Mouse (Mus musculus): Measurements from ENCODE around the gene Slc1a2. TPM values are rescaled to one million over a fixed set of nuclear protein-coding genes. Genes with fewer than 3 reads are reported as not detected.
A peak's percentile ranks its signal among the peaks of the same experiment; 100 is the strongest.

Slc1a2 gene
- polyA plus RNA-seq, 1 experiment: 1.5 TPM

DNA sequence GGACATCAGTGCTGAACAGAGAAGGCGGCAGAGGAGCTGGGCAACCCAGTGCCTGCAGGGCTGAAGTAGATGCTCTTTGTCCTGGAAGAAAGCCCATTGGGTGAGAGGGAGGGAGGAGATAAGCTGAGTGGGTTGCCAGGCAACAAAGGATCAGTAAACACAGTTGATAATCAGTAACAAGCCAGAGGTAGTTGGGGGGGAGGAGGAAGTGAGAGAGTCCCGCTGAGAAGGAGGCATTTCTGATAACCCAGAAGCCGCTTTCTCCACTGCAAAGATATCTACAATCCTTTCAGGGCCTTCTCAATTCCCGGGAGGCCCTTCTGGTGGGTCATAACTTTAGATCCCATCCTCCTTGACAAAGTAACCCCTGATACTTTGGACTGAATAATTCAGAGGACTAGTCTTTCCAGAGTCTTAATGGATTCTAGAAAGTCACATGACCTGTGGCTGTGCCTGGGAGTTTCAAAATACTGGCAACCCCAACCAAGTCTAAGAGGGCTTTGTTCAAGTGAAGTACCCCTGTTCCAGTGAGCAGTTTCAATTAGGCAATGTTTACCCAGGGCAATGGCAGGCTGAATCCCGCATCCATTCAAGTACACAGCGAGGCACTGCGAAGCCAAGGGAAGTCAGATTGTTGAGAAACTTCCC lies 86.9 kb downstream of the Slc1a2 start:
- TF ChIP-seq POLR2A (IDR thresholded peaks at IDR 0.05; ENCODE audit: borderline replicate concordance, extremely low read depth, low read depth, low read length): no peak
- DNase-seq: peak; percentile 68
- no peak overlapping the region for H3K4me3 ChIP-seq (replicated peaks; ENCODE audit: extremely low read depth, low read depth, low read length)
- H3K4me1 ChIP-seq (ENCODE audit: control insufficient read depth, insufficient read depth, low read length): peaks cover 6% of the 10 kb centered on the region
- 28% methylated on average over 7 of the region's 7 CpGs for WGBS

DNA sequence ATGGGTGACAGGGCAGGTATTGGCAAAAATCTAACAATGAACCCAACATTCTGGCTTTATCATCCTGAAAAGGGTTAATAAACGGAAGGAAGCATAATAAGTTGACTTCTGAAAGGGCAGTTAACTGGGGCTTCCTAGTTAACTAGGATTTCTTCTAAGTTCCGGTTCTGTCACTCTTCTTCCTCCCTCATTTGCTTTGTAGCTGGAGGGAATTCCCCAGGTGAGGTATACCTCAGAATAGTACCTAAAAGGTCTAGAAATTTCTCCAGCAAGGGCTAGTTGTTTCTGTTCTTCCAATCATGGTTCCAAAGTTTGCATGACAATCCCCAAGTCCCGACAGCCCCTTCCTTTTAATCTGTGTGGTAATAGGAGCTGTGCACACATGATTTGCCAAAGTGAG lies 89.3 kb downstream of the Slc1a2 start:
- no peak for DNase-seq
- 72% methylated on average over 3 of the region's 3 CpGs for WGBS
- TF ChIP-seq CTCF (IDR thresholded peaks at IDR 0.05; ENCODE audit: insufficient read depth, low read length) (no peak), POLR2A (IDR thresholded peaks at IDR 0.05; ENCODE audit: borderline replicate concordance, extremely low read depth, low read depth, low read length) (no peak)
- Histone ChIP-seq H3K4me3 (replicated peaks; ENCODE audit: extremely low read depth, low read depth, low read length) (no peak overlapping the region), H3K4me1 (ENCODE audit: control insufficient read depth, insufficient read depth, low read length) (peaks cover 6% of the 10 kb centered on the region)

DNA sequence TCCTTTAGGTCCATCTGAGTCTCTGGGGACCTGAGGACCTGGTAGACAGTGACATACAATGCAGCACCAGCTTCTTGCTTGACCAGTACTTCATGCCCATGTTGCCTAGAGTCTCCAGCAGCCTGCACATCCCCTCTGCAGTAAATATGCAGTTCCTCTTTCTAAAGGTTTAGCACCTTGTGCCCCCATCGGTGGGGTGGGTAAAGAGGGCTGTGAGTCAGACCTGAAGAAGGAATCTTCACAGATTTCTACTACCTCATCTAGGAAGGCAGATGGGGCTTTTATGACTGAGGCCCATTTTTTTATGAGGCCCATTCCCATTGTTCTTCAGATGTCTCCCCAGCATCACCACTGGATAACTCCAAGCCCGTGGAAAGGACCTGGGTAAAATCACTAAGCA lies 91.5 kb downstream of the Slc1a2 start:
- WGBS: 67% methylated on average over 2 of the region's 2 CpGs
- no peak for DNase-seq
- no peak for TF ChIP-seq CTCF (IDR thresholded peaks at IDR 0.05; ENCODE audit: insufficient read depth, low read length)
- TF ChIP-seq POLR2A (IDR thresholded peaks at IDR 0.05; ENCODE audit: borderline replicate concordance, extremely low read depth, low read depth, low read length): no peak
- H3K4me1 ChIP-seq (ENCODE audit: control insufficient read depth, insufficient read depth, low read length): no peaks in the 10 kb centered on the region
- H3K4me3 ChIP-seq (replicated peaks; ENCODE audit: extremely low read depth, low read depth, low read length): no peak overlapping the region

DNA sequence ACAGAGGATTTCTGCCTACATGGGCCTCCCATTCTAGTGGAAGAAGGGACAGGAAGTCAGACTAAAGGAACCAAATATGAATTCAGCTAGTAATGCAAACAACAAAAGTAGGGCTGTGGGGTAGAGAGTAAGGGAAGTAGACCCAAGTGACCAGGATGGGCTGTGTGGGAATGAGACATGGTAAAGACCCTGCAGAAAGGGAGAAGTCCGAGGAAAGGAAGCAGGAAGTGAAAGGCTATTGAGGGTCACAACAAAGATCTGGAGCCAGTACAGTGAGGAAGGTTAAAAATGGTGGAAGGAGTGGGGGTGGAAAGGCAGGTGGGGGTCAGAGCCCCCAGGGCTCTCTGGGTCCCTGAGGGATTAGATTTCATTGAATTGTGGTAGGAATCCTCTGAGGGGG lies 93.4 kb downstream of the Slc1a2 start:
- WGBS: 63% methylated on average over 1 of the region's 1 CpGs
- H3K4me1 ChIP-seq (ENCODE audit: control insufficient read depth, insufficient read depth, low read length): no peaks in the 10 kb centered on the region
- TF ChIP-seq POLR2A (IDR thresholded peaks at IDR 0.05; ENCODE audit: borderline replicate concordance, extremely low read depth, low read depth, low read length) (no peak), CTCF (IDR thresholded peaks at IDR 0.05; ENCODE audit: insufficient read depth, low read length) (no peak)
- DNase-seq: no peak
- H3K4me3 ChIP-seq (replicated peaks; ENCODE audit: extremely low read depth, low read depth, low read length): no peak overlapping the region

DNA sequence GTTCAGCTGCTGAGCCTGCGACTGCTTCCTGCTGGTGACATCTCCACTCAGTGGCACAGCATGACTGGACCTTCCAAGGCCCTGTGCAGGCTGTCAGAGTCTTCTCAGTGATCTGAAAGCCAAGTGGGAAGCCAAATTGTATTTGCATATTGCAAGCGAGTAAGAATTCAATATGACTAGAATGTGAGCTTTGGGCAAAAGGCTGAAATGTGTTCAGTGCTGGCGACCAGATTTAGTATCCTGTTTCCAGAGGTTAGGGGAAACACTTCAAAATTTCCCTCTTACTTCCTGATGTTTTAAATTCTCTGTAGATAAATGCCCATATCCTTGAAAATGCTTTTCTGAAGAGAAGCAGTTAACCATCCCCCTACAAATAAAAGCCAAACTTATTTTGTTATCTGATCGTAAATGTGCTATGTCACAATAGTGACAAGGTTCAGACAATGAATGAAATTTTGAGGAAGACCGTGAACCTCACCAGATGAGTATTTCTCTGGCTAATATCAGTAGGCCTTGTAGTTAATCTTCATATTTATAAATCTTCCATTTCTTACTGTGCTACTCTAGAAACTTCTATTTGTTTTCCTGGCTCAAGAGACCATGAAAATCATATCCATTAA lies 98.9 kb downstream of the Slc1a2 start:
- Histone ChIP-seq H3K4me1 (ENCODE audit: control insufficient read depth, insufficient read depth, low read length) (no peaks in the 10 kb centered on the region; the same call in 1 of the 2 replicates), H3K4me3 (replicated peaks; ENCODE audit: extremely low read depth, low read depth, low read length) (no peak overlapping the region)
- TF ChIP-seq POLR2A (IDR thresholded peaks at IDR 0.05; ENCODE audit: borderline replicate concordance, extremely low read depth, low read depth, low read length) (no peak), CTCF (IDR thresholded peaks at IDR 0.05; ENCODE audit: insufficient read depth, low read length) (no peak)
- WGBS: 73% methylated on average over 5 of the region's 5 CpGs
- DNase-seq: no peak

DNA sequence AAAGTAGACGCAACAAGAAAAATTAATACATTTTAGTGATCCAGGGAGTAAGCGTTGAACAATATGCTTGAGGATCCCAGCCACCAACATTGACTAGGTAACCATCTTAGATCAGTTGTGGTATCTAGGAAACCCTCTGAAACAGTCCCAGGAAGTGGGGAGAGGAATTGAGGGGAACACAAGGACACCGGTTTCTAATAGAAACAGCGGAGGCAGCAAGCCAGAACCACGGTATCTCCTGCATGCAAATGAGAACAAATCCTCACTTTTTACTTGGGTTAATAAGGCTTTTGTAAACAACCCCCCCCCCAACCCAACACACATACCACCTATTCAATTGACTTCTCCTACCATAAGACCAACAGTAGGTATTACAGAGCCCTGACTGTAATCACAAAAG lies 101.0 kb downstream of the Slc1a2 start:
- no peak for DNase-seq
- H3K4me3 ChIP-seq (replicated peaks; ENCODE audit: extremely low read depth, low read depth, low read length): no peak overlapping the region
- no peak for TF ChIP-seq CTCF (IDR thresholded peaks at IDR 0.05; ENCODE audit: insufficient read depth, low read length)
- TF ChIP-seq POLR2A (IDR thresholded peaks at IDR 0.05; ENCODE audit: borderline replicate concordance, extremely low read depth, low read depth, low read length): no peak
- 95% methylated on average over 5 of the region's 5 CpGs for WGBS
- H3K4me1 ChIP-seq (ENCODE audit: control insufficient read depth, insufficient read depth, low read length): peaks cover 8% of the 10 kb centered on the region

DNA sequence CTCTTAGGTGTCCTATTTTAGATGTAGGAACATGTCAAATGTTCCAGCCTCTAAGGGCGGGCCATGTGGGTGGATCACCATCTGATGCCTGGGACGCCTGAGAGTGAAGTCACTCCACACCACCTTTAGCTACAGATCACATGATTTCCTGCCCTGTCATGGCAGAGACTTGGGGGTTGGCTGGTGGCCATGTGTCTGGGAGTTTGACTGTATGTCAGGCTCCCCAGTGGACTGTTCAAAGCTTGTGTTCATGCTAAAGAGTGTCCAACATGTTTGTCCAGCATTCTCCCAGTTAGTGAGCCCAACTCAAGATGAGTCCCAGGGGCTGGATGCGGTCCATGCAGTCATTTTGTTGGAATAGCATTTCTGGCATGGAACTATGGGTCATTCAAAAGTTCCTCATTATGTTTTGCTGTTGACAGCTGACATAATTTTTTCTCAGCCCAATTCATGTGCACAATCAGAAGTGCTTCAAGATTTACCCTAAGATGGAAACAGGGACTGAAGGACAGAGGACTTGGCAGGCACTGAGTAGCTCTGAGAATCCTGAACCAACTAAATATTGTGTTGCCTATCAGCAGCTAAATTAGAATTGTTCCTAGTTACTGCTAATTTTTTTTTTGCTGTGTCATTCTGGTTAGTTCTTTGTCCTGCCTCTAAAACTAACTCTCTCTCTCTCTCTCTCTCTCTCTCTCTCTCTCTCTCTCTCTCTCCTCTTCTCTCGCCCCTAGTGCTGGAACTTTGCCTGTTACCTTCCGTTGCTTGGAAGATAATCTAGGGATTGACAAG lies 102.0 kb downstream of the Slc1a2 start:
- 64% methylated on average over 5 of the region's 5 CpGs for WGBS
- no peak for DNase-seq

DNA sequence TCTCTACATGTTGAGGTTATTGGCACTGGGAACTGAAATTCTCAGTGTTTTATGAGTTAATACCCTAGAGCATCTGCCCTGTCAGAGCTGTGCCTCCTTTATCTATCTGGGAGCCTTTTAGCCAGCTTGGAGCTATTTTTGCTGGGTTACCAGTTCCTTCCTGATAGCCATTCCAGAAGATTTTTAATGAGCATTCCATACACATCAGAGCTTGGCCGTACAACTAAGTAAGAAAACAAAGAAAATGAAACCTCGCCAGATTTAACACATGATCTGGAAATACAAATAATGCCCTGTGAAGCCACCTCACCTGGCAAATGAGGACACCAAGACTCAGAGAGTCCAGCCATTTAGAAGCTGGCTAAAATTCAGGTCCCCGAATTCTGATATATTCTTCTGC lies 104.7 kb downstream of the Slc1a2 start:
- TF ChIP-seq CTCF (IDR thresholded peaks at IDR 0.05; ENCODE audit: insufficient read depth, low read length) (no peak), POLR2A (IDR thresholded peaks at IDR 0.05; ENCODE audit: borderline replicate concordance, extremely low read depth, low read depth, low read length) (no peak)
- DNase-seq: no peak
- Histone ChIP-seq H3K4me1 (ENCODE audit: control insufficient read depth, insufficient read depth, low read length) (peaks cover 8% of the 10 kb centered on the region), H3K4me3 (replicated peaks; ENCODE audit: extremely low read depth, low read depth, low read length) (no peak overlapping the region)
- 53% methylated on average over 3 of the region's 3 CpGs for WGBS

More for the DNA sequence above, 102.0 kb downstream of the Slc1a2 start:
- H3K4me1 ChIP-seq (ENCODE audit: control insufficient read depth, insufficient read depth, low read length): peaks cover 8% of the 10 kb centered on the region
- no peak for TF ChIP-seq POLR2A (IDR thresholded peaks at IDR 0.05; ENCODE audit: borderline replicate concordance, extremely low read depth, low read depth, low read length)
- no peak for TF ChIP-seq CTCF (IDR thresholded peaks at IDR 0.05; ENCODE audit: insufficient read depth, low read length)
- no peak overlapping the region for H3K4me3 ChIP-seq (replicated peaks; ENCODE audit: extremely low read depth, low read depth, low read length)

DNA sequence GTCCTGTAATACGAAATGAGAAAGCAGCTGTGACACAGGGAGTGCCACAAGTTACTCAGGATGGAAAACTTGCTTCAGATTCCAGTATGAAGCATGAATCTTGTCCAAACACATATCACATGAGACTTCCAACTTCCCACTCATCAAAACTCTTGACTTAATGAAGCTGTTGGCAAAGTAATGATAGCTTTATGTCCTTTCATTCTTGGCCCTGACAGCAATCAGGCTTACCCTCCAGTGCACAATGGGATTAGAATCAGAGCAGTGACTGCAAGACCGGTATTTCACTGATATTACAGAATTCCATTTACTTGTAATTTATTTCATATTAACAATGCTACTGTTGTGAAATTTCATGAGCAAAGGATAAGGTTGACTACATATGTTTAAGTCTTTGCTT lies 105.5 kb downstream of the Slc1a2 start:
- TF ChIP-seq CTCF (IDR thresholded peaks at IDR 0.05; ENCODE audit: insufficient read depth, low read length) (no peak), POLR2A (IDR thresholded peaks at IDR 0.05; ENCODE audit: borderline replicate concordance, extremely low read depth, low read depth, low read length) (no peak)
- DNase-seq: no peak
- 90% methylated on average over 2 of the region's 2 CpGs for WGBS
- Histone ChIP-seq H3K4me3 (replicated peaks; ENCODE audit: extremely low read depth, low read depth, low read length) (no peak overlapping the region), H3K4me1 (ENCODE audit: control insufficient read depth, insufficient read depth, low read length) (peaks cover 8% of the 10 kb centered on the region)
